In the genomic region with DNA sequence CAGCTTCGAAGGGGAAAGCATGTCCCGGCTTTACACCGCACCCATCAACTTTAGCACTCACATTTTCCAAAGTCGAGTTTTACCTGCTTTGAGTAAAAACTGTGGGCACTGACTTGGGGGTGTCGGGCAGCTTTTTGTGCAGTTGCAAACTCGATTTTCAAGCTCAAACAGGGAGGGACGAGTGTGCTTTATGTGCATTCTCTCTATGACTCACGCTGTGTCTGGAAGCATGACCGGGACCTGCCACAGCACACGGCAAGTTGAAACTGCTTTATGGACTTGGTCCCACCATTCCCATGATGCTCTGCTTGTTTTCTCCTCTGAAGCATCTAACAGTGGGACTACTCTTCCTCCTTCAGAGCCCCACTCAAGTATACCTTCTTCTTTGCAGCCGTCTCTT, we compare ENCODE assay signal across 23 mouse cellular contexts.
DNase-seq lines count a peak whose midpoint lies in the region; ATAC-seq and TF ChIP-seq lines count a peak whose summit lies in the region.
"Had no signal": no experiment of that assay in that cellular context is flagged by ENCODE, and none has a peak within 500 bp of the region (broad histone marks: within the 10 kb centered on the region; RNA-seq: fewer than 3 reads in every experiment).

No protein-coding gene starts in this region.

- H3K27me3 ChIP-seq in forebrain, embryonic 10.5 days (ENCODE audit: poor library complexity, severe bottlenecking): no peaks in the 10 kb centered on the region
- no peaks in the 10 kb centered on the region for H3K27me3 ChIP-seq in forebrain, postnatal 0 days (ENCODE audit: insufficient read depth, low read length)
- H3K27me3 ChIP-seq in testis, adult 2 months (ENCODE audit: control insufficient read depth, insufficient read depth, low read length): no peaks in the 10 kb centered on the region
- no peaks in the 10 kb centered on the region for H3K27me3 ChIP-seq in embryonic facial prominence, embryonic 14.5 days (replicated peaks; ENCODE audit: control insufficient read depth, insufficient read depth, low read length)
- no peaks in the 10 kb centered on the region for H3K27me3 ChIP-seq in stomach, embryonic 15.5 days (replicated peaks)
- H3K27me3 ChIP-seq: forebrain, embryonic 13.5 days; heart, embryonic 15.5 days; hindbrain, embryonic 13.5 days; Patski had no signal

- no peak overlapping the region for H3K4me3 ChIP-seq in forebrain, embryonic 10.5 days
- H3K4me3 ChIP-seq in forebrain, postnatal 0 days (ENCODE audit: low read depth, low read length): no peak overlapping the region
- H3K4me3 ChIP-seq in testis, adult 2 months (ENCODE audit: control insufficient read depth, low read depth, low read length): no peak overlapping the region
- H3K4me3 ChIP-seq in embryonic facial prominence, embryonic 14.5 days (ENCODE audit: low read depth, low read length): no peak overlapping the region
- H3K4me3 ChIP-seq in stomach, embryonic 15.5 days (replicated peaks): no peak overlapping the region
- no peak overlapping the region for H3K4me3 ChIP-seq in lung, adult 2 months (replicated peaks; ENCODE audit: extremely low read depth, low read depth, low read length)
- H3K4me3 ChIP-seq: forebrain, embryonic 13.5 days; gastrocnemius, adult 2 months; heart, embryonic 15.5 days; hindbrain, embryonic 13.5 days had no signal

- H3K9me3 ChIP-seq in forebrain, embryonic 10.5 days: no peaks in the 10 kb centered on the region
- no peaks in the 10 kb centered on the region for H3K9me3 ChIP-seq in forebrain, postnatal 0 days (ENCODE audit: low read length)
- no peaks in the 10 kb centered on the region for H3K9me3 ChIP-seq in embryonic facial prominence, embryonic 14.5 days (ENCODE audit: control insufficient read depth, low read length)
- H3K9me3 ChIP-seq in stomach, embryonic 15.5 days: no peaks in the 10 kb centered on the region
- H3K9me3 ChIP-seq: forebrain, embryonic 13.5 days; heart, embryonic 15.5 days; hindbrain, embryonic 13.5 days had no signal

- no peak for DNase-seq in forebrain, embryonic 10.5 days (ENCODE audit: extremely low spot score, low spot score)
- DNase-seq in forebrain, postnatal 0 days: no peak
- no peak for DNase-seq in testis, postnatal 10 days (ENCODE audit: low spot score)
- peak; percentile 60 for DNase-seq in embryonic facial prominence, embryonic 14.5 days (ENCODE audit: low spot score)
- no peak for DNase-seq in Muller cell, postnatal 12 days (ENCODE audit: inconsistent ontology term)
- DNase-seq in lung, adult 2 months: no peak
- DNase-seq: adrenal gland, postnatal 14 days; cerebellum, adult 18-20 months; cerebellum, adult 9-11 months; cerebellum, postnatal 36 days; gastrocnemius, adult 2 months; gastrocnemius, postnatal 25 days; heart, adult 18-20 months; heart, postnatal 14 days had no signal

- no peak for TF ChIP-seq CTCF in forebrain, postnatal 0 days (IDR thresholded peaks at IDR 0.05; ENCODE audit: low read depth)
- TF ChIP-seq CTCF in testis, adult 2 months (IDR thresholded peaks at IDR 0.05; ENCODE audit: control insufficient read depth, insufficient read depth, insufficient replicate concordance, low read depth, low read length): no peak
- TF ChIP-seq CTCF in lung, adult 2 months (IDR thresholded peaks at IDR 0.05; ENCODE audit: insufficient read depth, low read length): no peak

- no peak for ATAC-seq in forebrain, postnatal 0 days
- peak; percentile 44; the same call in 1 of the 2 replicates for ATAC-seq in embryonic facial prominence, embryonic 14.5 days (ENCODE audit: low read depth)
- no peak for ATAC-seq in stomach, embryonic 15.5 days (ENCODE audit: insufficient read depth, low FRiP score, low read depth)
- ATAC-seq: activated CD4-positive, CD25-positive, alpha-beta regulatory T cell, adult 4 months; forebrain, embryonic 13.5 days; hindbrain, postnatal 0 days; Patski had no signal

- H3K4me1 ChIP-seq in forebrain, embryonic 10.5 days: 0 out of 2 replicates have a peak, but pooled peaks cover 3% of the 10 kb centered on the region
- no peaks in the 10 kb centered on the region for H3K4me1 ChIP-seq in forebrain, postnatal 0 days (ENCODE audit: insufficient read depth)
- H3K4me1 ChIP-seq in testis, adult 2 months (ENCODE audit: control insufficient read depth, insufficient read depth, low read length): peaks cover 8% of the 10 kb centered on the region
- H3K4me1 ChIP-seq in embryonic facial prominence, embryonic 14.5 days (ENCODE audit: control insufficient read depth, insufficient read depth, low read length): no peaks in the 10 kb centered on the region
- no peaks in the 10 kb centered on the region for H3K4me1 ChIP-seq in stomach, embryonic 15.5 days
- H3K4me1 ChIP-seq in lung, adult 2 months (ENCODE audit: control insufficient read depth, insufficient read depth, low read length): no peaks in the 10 kb centered on the region

- H3K36me3 ChIP-seq in forebrain, embryonic 10.5 days (replicated peaks): no peaks in the 10 kb centered on the region
- no peaks in the 10 kb centered on the region for H3K36me3 ChIP-seq in forebrain, postnatal 0 days (ENCODE audit: insufficient read depth)
- H3K36me3 ChIP-seq in testis, adult 2 months (ENCODE audit: control insufficient read depth, insufficient read depth, low read length): no peaks in the 10 kb centered on the region; the same call in 1 of the 2 replicates
- H3K36me3 ChIP-seq in embryonic facial prominence, embryonic 14.5 days (ENCODE audit: control insufficient read depth, insufficient read depth, low read length): no peaks in the 10 kb centered on the region
- no peaks in the 10 kb centered on the region for H3K36me3 ChIP-seq in stomach, embryonic 15.5 days
- H3K36me3 ChIP-seq: heart, embryonic 15.5 days; hindbrain, embryonic 13.5 days had no signal

- no peak overlapping the region for H3K9ac ChIP-seq in forebrain, postnatal 0 days
- no peak overlapping the region for H3K9ac ChIP-seq in embryonic facial prominence, embryonic 14.5 days (ENCODE audit: low read depth, low read length)
- H3K9ac ChIP-seq in stomach, embryonic 15.5 days: no peak overlapping the region
- H3K9ac ChIP-seq: forebrain, embryonic 13.5 days; heart, embryonic 15.5 days; hindbrain, embryonic 13.5 days had no signal

- 0 out of 2 replicates have a peak overlapping the region, but pooled peaks have one; percentile 22 for H3K27ac ChIP-seq in forebrain, embryonic 10.5 days
- no peak overlapping the region for H3K27ac ChIP-seq in forebrain, postnatal 0 days (ENCODE audit: low read depth, low read length)
- H3K27ac ChIP-seq in testis, adult 2 months (ENCODE audit: control insufficient read depth, insufficient read depth, low read depth, low read length): peak overlapping the region; percentile 91
- H3K27ac ChIP-seq in embryonic facial prominence, embryonic 14.5 days (replicated peaks; ENCODE audit: low read depth, low read length): no peak overlapping the region
- H3K27ac ChIP-seq in stomach, embryonic 15.5 days: peak overlapping the region; percentile 57
- H3K27ac ChIP-seq: forebrain, embryonic 13.5 days; gastrocnemius, adult 2 months; heart, embryonic 15.5 days; hindbrain, embryonic 13.5 days; hindbrain, postnatal 0 days had no signal

- H3K4me2 ChIP-seq in forebrain, postnatal 0 days (ENCODE audit: low read depth): no peak overlapping the region
- H3K4me2 ChIP-seq in embryonic facial prominence, embryonic 14.5 days (ENCODE audit: low read depth, low read length): no peak overlapping the region
- no peak overlapping the region for H3K4me2 ChIP-seq in stomach, embryonic 15.5 days
- H3K4me2 ChIP-seq: forebrain, embryonic 13.5 days; heart, embryonic 11.5 days; heart, embryonic 15.5 days; hindbrain, embryonic 13.5 days had no signal

- WGBS in forebrain, embryonic 10.5 days: 91% methylated on average over 11 of the region's 11 CpGs
- 83% methylated on average over 11 of the region's 11 CpGs for WGBS in forebrain, postnatal 0 days
- 81% methylated on average over 11 of the region's 11 CpGs for WGBS in embryonic facial prominence, embryonic 14.5 days
- WGBS in stomach, embryonic 15.5 days: 75% methylated on average over 11 of the region's 11 CpGs
- WGBS in lung, adult 2 months: 73% methylated on average over 11 of the region's 11 CpGs

- no peak for TF ChIP-seq POLR2A in testis, adult 2 months (IDR thresholded peaks at IDR 0.05; ENCODE audit: control insufficient read depth, low read depth, low read length)
- TF ChIP-seq POLR2A in lung, adult 2 months (IDR thresholded peaks at IDR 0.05; ENCODE audit: borderline replicate concordance, extremely low read depth, low read depth, low read length): no peak

Comparison
In these comparisons a context has a peak if more than half of its experiments do, and no peak if none do; other contexts are left out.
1. H3K27ac ChIP-seq: peak in forebrain, embryonic 10.5 days (single experiment), testis, adult 2 months (single experiment) and stomach, embryonic 15.5 days (single experiment); none in forebrain, postnatal 0 days (single experiment) and embryonic facial prominence, embryonic 14.5 days (single experiment).